Mouse (Mus musculus) testis, adult 2 months (tissue): ENCODE measurements at regions not wholly inside any gene's neighbourhood (a gene's known extent, or its start where the extent isn't known, plus 50 kb on each side); places are given as distances from the start of the nearest gene placed in this dataset.

Source experiments
- H3K27ac ChIP-seq: fragments of 200-500 bp; 2 replicates; pipeline ENCODE4 v1.5.1; 2012; ENCODE audit warnings: low read depth, low read length; ENCODE audit not compliant: control insufficient read depth, insufficient read depth
- H3K27me3 ChIP-seq: fragments of 200-500 bp; 2 replicates; pipeline ENCODE4 v1.6.1; 2012; ENCODE audit warnings: mild to moderate bottlenecking, low read length, moderate library complexity; ENCODE audit not compliant: control insufficient read depth, insufficient read depth
- H3K36me3 ChIP-seq: fragments of 200-500 bp; 2 replicates; pipeline ENCODE4 v1.6.1; 2012; ENCODE audit warnings: mild to moderate bottlenecking, low read length; ENCODE audit not compliant: control insufficient read depth, insufficient read depth
- H3K4me1 ChIP-seq: fragments of 200-500 bp; 2 replicates; pipeline ENCODE4 v1.6.1; 2012; ENCODE audit warnings: low read length; ENCODE audit not compliant: control insufficient read depth, insufficient read depth
- H3K4me3 ChIP-seq: fragments of 200-500 bp; 2 replicates; pipeline ENCODE4 v1.5.1; 2012; ENCODE audit warnings: low read depth, mild to moderate bottlenecking, low read length, moderate library complexity, mixed read lengths; ENCODE audit not compliant: control insufficient read depth
- CTCF ChIP-seq: fragments of 200-500 bp; IDR thresholded peaks from 2 replicates; pipeline ENCODE4 v1.5.1; 2012; ENCODE audit warnings: low read depth, mild to moderate bottlenecking, inconsistent platforms, low read length, moderate library complexity; ENCODE audit not compliant: control insufficient read depth, insufficient read depth, insufficient replicate concordance
- POLR2A ChIP-seq: fragments of 200-500 bp; IDR thresholded peaks from 2 replicates; pipeline ENCODE4 v1.6.1; 2012; ENCODE audit warnings: low read depth, mild to moderate bottlenecking, inconsistent platforms, low read length, moderate library complexity; ENCODE audit not compliant: control insufficient read depth

- peaks cover 6% of the 10 kb centered on the region for H3K4me1 ChIP-seq
- no peaks in the 10 kb centered on the region for H3K36me3 ChIP-seq
- H3K27me3 ChIP-seq = no peaks in the 10 kb centered on the region
- H3K4me3 ChIP-seq = no peak overlapping the region
- TF ChIP-seq CTCF = no peak
- no peak for TF ChIP-seq POLR2A
- no peak overlapping the region for H3K27ac ChIP-seq
Observed at GRCm38 (mm10) chr17:88260176-88260575, 180.3 kb upstream of the Foxn2 start.

- peaks cover 5% of the 10 kb centered on the region for H3K4me1 ChIP-seq
Observed at GRCm38 (mm10) chr17:88260826-88261225, 179.7 kb upstream of the Foxn2 start.

GRCm38 (mm10) chr17:88261556-88261955, 179.0 kb upstream of the Foxn2 start:
- Histone ChIP-seq H3K4me1 (peaks cover 2% of the 10 kb centered on the region), H3K27me3 (no peaks in the 10 kb centered on the region), H3K4me3 (no peak overlapping the region), H3K36me3 (no peaks in the 10 kb centered on the region), H3K27ac (no peak overlapping the region)
- TF ChIP-seq POLR2A (no peak), CTCF (no peak)

More at GRCm38 (mm10) chr17:88260826-88261225, 179.7 kb upstream of the Foxn2 start:
- no peak overlapping the region for H3K27ac ChIP-seq
- H3K27me3 ChIP-seq = no peaks in the 10 kb centered on the region
- H3K4me3 ChIP-seq = no peak overlapping the region
- no peaks in the 10 kb centered on the region for H3K36me3 ChIP-seq
- TF ChIP-seq CTCF (no peak), POLR2A (no peak)

- no peaks in the 10 kb centered on the region for H3K36me3 ChIP-seq
- TF ChIP-seq POLR2A = no peak
- no peak for TF ChIP-seq CTCF
- H3K4me1 ChIP-seq = peaks cover under 1% of the 10 kb centered on the region; the same call in 1 of the 2 replicates
- no peak overlapping the region for H3K27ac ChIP-seq
- no peaks in the 10 kb centered on the region for H3K27me3 ChIP-seq
- no peak overlapping the region for H3K4me3 ChIP-seq
Observed at GRCm38 (mm10) chr17:88262326-88263187, 178.0 kb upstream of the Foxn2 start.

- Histone ChIP-seq H3K4me3 (no peak overlapping the region), H3K27ac (no peak overlapping the region), H3K36me3 (no peaks in the 10 kb centered on the region), H3K4me1 (peaks cover 5% of the 10 kb centered on the region; the same call in 1 of the 2 replicates), H3K27me3 (no peaks in the 10 kb centered on the region)
- TF ChIP-seq CTCF = no peak
- TF ChIP-seq POLR2A = no peak
Observed at GRCm38 (mm10) chr17:88265291-88265690, 175.2 kb upstream of the Foxn2 start.

GRCm38 (mm10) chr17:88268216-88268615, 172.3 kb upstream of the Foxn2 start:
- Histone ChIP-seq H3K27me3 (no peaks in the 10 kb centered on the region), H3K36me3 (no peaks in the 10 kb centered on the region), H3K27ac (no peak overlapping the region), H3K4me1 (peaks cover 5% of the 10 kb centered on the region; the same call in 1 of the 2 replicates), H3K4me3 (no peak overlapping the region)
- TF ChIP-seq POLR2A = no peak
- TF ChIP-seq CTCF = 0 out of 2 replicates have a peak, but pooled peaks have one; percentile 28

- H3K36me3 ChIP-seq = no peaks in the 10 kb centered on the region
Observed at GRCm38 (mm10) chr17:88268802-88269201, 171.7 kb upstream of the Foxn2 start.

More at GRCm38 (mm10) chr17:88268802-88269201, 171.7 kb upstream of the Foxn2 start:
- TF ChIP-seq CTCF (no peak), POLR2A (no peak)
- H3K4me1 ChIP-seq = peaks cover 5% of the 10 kb centered on the region; the same call in 1 of the 2 replicates
- H3K4me3 ChIP-seq = no peak overlapping the region
- no peak overlapping the region for H3K27ac ChIP-seq
- no peaks in the 10 kb centered on the region for H3K27me3 ChIP-seq
